Mouse (Mus musculus): ENCODE data around the gene Zfhx2. TPM values are rescaled to one million over a fixed set of nuclear protein-coding genes. Genes with fewer than 3 reads are reported as not detected.

The Zfhx2 gene
- total and polyA plus RNA-seq, 2 experiments from 2014 or later, result 1.1 to 1.8 TPM

GRCm38 (mm10) chr14:55093927-55094326 is 1.8 kb upstream of the Zfhx2 start:
- WGBS, result 35% methylated on average over 6 of the region's 6 CpGs
- ATAC-seq (ENCODE audit: insufficient read depth, low read depth) (no peak), DNase-seq (ENCODE audit: low spot score) (no peak)
- Histone ChIP-seq H3K36me3 (replicated peaks; ENCODE audit: control insufficient read depth, insufficient read depth, low read length) (peaks cover 5% of the 10 kb centered on the region; the same call in 1 of the 2 replicates), H3K4me3 (ENCODE audit: low read depth, low read length) (no peak overlapping the region), H3K9me3 (replicated peaks; ENCODE audit: control insufficient read depth, low read length) (no peaks in the 10 kb centered on the region), H3K9ac (replicated peaks; ENCODE audit: low read depth, low read length) (no peak overlapping the region), H3K27me3 (ENCODE audit: control insufficient read depth, insufficient read depth, low read length) (no peaks in the 10 kb centered on the region), H3K4me1 (ENCODE audit: control insufficient read depth, insufficient read depth) (peaks cover 15% of the 10 kb centered on the region), H3K4me2 (ENCODE audit: low read depth, low read length) (peak overlapping the region; percentile 67; the same call in 1 of the 2 replicates), H3K27ac (ENCODE audit: low read depth) (no peak overlapping the region)
- no peak for TF ChIP-seq EP300 (IDR thresholded peaks at IDR 0.05; ENCODE audit: low read depth)
- no peak for TF ChIP-seq CTCF (IDR thresholded peaks at IDR 0.05; ENCODE audit: low read depth)

DNA sequence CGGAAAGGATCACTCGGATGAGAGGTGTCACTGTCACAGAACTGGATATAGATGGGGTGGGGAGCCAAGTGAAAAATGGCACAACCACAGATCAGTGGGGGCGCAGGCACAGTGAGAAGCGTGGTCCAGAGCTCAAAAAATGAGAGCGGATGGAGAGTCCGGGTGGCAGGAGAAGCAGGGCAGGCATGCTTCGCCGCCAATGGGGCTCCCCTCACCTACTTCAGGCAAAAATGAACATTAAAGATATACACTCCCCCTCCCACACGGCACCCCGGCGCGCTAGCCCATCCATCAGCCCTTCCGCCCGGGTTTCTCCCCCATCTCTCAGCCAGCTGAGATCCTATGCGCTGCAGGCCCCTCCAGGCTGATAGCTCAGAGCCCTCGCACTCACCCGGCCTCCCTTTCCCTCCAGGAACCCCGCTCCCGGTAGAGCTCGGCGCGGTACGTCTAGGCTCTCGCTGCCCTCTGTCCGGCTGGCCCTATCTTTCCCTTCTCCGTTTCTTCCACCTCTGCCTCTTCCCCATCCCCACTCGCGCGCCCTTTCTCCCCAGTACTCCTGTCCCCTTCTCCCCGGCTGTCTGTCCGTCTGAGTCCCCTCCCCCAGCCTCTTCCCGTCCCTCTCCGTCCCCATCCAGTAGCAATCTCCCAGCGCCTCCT is 787 bp downstream of the Zfhx2 start:
- Histone ChIP-seq H3K4me3 (ENCODE audit: low read depth, low read length) (peak overlapping the region; percentile 65), H3K27ac (ENCODE audit: low read depth) (peak overlapping the region; percentile 4; the same call in 1 of the 2 replicates), H3K4me2 (ENCODE audit: low read depth, low read length) (peak overlapping the region; percentile 75), H3K27me3 (ENCODE audit: control insufficient read depth, insufficient read depth, low read length) (no peaks in the 10 kb centered on the region), H3K4me1 (ENCODE audit: control insufficient read depth, insufficient read depth) (peaks cover 29% of the 10 kb centered on the region), H3K9me3 (replicated peaks; ENCODE audit: control insufficient read depth, low read length) (no peaks in the 10 kb centered on the region), H3K9ac (replicated peaks; ENCODE audit: low read depth, low read length) (peak overlapping the region; percentile 67), H3K36me3 (replicated peaks; ENCODE audit: control insufficient read depth, insufficient read depth, low read length) (no peaks in the 10 kb centered on the region)
- ATAC-seq (ENCODE audit: insufficient read depth, low read depth) (no peak), DNase-seq (ENCODE audit: low spot score) (no peak)
- TF ChIP-seq EP300 (IDR thresholded peaks at IDR 0.05; ENCODE audit: low read depth), result no peak
- no peak for TF ChIP-seq CTCF (IDR thresholded peaks at IDR 0.05; ENCODE audit: low read depth)
- WGBS, result 7% methylated on average over 32 of the region's 34 CpGs

DNA sequence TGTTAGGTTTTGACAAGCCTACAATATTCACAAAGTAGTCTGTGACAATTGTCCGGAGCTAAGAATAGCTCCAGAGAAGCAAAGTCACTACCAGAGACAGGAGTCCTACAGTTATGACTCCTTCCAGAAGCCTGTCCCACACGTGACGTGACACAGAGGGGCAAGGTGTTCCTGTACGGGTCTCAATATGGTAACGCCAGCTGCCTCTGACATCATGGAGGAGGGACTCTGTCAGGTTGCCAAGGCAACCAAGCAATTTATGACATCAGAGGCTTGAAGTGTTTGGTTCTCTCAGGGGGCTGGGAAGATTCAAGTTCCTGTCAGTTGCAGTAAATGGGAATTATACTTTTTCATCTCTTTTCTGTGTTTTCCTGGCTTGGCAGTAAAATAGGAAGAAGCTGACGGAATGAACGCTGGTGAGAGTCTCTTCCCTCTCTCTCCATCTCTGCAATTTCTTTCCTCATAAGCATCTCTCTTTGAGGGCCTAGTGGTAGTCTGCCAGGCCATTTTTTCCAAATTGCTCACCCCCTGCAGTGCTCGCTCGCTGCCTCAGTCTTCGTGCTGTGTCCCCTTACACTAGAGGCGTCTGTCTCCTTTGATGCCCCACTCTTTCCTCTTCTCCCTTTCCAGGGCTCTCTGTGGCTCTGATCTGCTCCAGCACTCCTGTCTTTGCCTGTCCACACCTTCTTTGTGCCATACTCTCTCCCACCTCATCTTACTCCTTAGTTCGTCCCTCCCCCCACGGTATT is 2.8 kb downstream of the Zfhx2 start:
- H3K36me3 ChIP-seq (replicated peaks; ENCODE audit: control insufficient read depth, insufficient read depth, low read length), result no peaks in the 10 kb centered on the region
- H3K4me1 ChIP-seq (ENCODE audit: control insufficient read depth, insufficient read depth), result peaks cover 29% of the 10 kb centered on the region
- H3K27me3 ChIP-seq (ENCODE audit: control insufficient read depth, insufficient read depth, low read length), result no peaks in the 10 kb centered on the region
- H3K27ac ChIP-seq (ENCODE audit: low read depth), result peak overlapping the region; percentile 26
- no peak overlapping the region for H3K4me2 ChIP-seq (ENCODE audit: low read depth, low read length)
- no peak overlapping the region for H3K4me3 ChIP-seq (ENCODE audit: low read depth, low read length)
- no peaks in the 10 kb centered on the region for H3K9me3 ChIP-seq (replicated peaks; ENCODE audit: control insufficient read depth, low read length)
- no peak overlapping the region for H3K9ac ChIP-seq (replicated peaks; ENCODE audit: low read depth, low read length)
- WGBS, result 47% methylated on average over 13 of the region's 13 CpGs
- DNase-seq (ENCODE audit: low spot score), result peak; percentile 61
- TF ChIP-seq EP300 (IDR thresholded peaks at IDR 0.05; ENCODE audit: low read depth) (no peak), CTCF (IDR thresholded peaks at IDR 0.05; ENCODE audit: low read depth) (no peak)
- ATAC-seq (ENCODE audit: insufficient read depth, low read depth), result peak; percentile 48

DNA sequence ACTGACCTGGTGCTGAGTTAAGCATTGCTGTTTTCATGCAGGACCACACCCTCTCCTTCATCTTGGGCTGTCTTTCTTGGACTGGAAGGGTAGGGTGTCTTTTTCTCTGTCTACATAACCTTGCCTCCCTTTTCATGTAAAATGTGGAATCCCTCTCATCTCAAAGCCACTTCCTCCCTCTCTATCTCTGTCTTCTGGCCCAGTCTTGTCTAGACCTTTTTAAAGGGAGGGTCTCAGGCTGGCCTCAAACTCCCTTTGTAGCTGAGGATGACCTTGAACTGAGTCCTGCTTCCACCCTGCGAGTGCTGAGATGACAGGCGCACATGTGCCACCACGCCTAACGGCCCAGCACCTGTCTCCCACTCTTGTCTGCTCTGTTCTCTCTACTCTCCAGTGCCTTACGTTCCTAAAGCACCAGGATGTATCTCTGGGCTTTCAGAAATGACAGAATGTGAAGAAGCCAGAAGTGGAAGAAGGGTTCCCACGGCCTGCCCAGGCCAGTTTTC is 6.1 kb downstream of the Zfhx2 start:
- no peaks in the 10 kb centered on the region for H3K27me3 ChIP-seq (ENCODE audit: control insufficient read depth, insufficient read depth, low read length)
- no peak overlapping the region for H3K4me3 ChIP-seq (ENCODE audit: low read depth, low read length)
- no peak overlapping the region for H3K9ac ChIP-seq (replicated peaks; ENCODE audit: low read depth, low read length)
- H3K27ac ChIP-seq (ENCODE audit: low read depth), result no peak overlapping the region
- DNase-seq (ENCODE audit: low spot score) (no peak), ATAC-seq (ENCODE audit: insufficient read depth, low read depth) (no peak)
- H3K36me3 ChIP-seq (replicated peaks; ENCODE audit: control insufficient read depth, insufficient read depth, low read length), result no peaks in the 10 kb centered on the region
- H3K9me3 ChIP-seq (replicated peaks; ENCODE audit: control insufficient read depth, low read length), result no peaks in the 10 kb centered on the region
- WGBS, result 81% methylated on average over 6 of the region's 6 CpGs
- peaks cover 25% of the 10 kb centered on the region for H3K4me1 ChIP-seq (ENCODE audit: control insufficient read depth, insufficient read depth)
- TF ChIP-seq EP300 (IDR thresholded peaks at IDR 0.05; ENCODE audit: low read depth), result no peak
- TF ChIP-seq CTCF (IDR thresholded peaks at IDR 0.05; ENCODE audit: low read depth), result no peak
- no peak overlapping the region for H3K4me2 ChIP-seq (ENCODE audit: low read depth, low read length)

DNA sequence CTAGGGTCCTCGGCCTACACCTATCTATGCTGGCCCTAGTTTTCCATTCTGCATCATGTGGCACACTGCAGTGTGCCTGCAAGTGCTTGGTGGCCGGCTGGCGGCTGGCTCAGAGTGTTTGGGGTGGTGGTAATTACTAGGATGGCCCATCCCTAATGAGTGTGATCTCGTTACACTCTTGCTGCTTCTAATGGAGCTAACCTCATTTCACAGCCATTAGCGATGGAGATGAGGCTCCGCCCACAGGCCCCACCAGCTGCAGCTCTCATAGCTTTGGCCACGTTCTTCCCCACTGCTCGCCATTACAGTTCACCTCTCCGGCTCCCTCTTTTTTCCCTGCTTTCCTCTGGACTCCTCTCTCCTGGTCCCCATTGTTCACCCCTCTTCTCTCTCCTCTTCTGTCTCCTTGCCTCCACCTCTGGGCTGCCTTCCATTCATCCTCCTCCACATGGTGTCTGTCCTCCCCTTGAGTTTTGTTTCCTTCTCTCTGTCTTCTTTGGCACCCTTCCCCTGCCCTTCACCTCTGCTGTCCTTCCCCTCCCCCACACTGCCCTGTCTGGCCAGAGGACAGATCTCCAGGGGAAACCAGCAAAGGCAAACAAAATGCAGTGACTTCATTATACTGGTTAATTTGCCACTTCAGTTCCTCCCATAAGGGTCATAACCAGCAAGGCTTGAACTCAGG is 6.7 kb downstream of the Zfhx2 start:
- ATAC-seq (ENCODE audit: insufficient read depth, low read depth), result no peak
- no peak overlapping the region for H3K4me3 ChIP-seq (ENCODE audit: low read depth, low read length)
- TF ChIP-seq EP300 (IDR thresholded peaks at IDR 0.05; ENCODE audit: low read depth), result no peak
- TF ChIP-seq CTCF (IDR thresholded peaks at IDR 0.05; ENCODE audit: low read depth), result no peak
- H3K4me1 ChIP-seq (ENCODE audit: control insufficient read depth, insufficient read depth), result peaks cover 24% of the 10 kb centered on the region
- DNase-seq (ENCODE audit: low spot score), result no peak
- no peaks in the 10 kb centered on the region for H3K36me3 ChIP-seq (replicated peaks; ENCODE audit: control insufficient read depth, insufficient read depth, low read length)
- no peaks in the 10 kb centered on the region for H3K27me3 ChIP-seq (ENCODE audit: control insufficient read depth, insufficient read depth, low read length)
- no peak overlapping the region for H3K27ac ChIP-seq (ENCODE audit: low read depth)
- no peak overlapping the region for H3K9ac ChIP-seq (replicated peaks; ENCODE audit: low read depth, low read length)
- no peak overlapping the region for H3K4me2 ChIP-seq (ENCODE audit: low read depth, low read length)
- no peaks in the 10 kb centered on the region for H3K9me3 ChIP-seq (replicated peaks; ENCODE audit: control insufficient read depth, low read length)
- 65% methylated on average over 9 of the region's 9 CpGs for WGBS

Data from heart, postnatal 0 days (tissue).